Mouse (Mus musculus) lung, postnatal 10 days (tissue): ENCODE measurements around the gene Bbs9.

Experiments
- DNase-seq: peaks from one replicate; pipeline ENCODE4 v3.0.0; 2021

Bbs9 gene

DNA sequence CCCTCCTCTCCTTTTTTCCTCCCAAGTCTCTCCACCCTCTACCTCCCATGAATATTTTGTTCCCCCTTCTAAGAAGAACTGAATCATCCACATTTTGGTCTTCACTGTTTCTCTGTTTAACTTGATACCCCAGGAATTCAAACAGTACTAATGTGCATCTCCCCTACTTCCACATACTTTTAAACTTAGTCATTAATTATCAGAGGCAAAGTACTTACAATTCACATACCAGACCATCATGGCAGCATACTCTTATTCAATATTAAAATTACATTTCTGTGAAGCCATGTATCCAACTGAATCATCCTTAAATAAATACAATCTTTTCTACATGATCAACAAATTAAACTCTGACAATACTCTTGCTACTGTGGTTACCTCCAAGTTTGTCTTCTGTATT lies 460.1 kb downstream of the Bbs9 start:
- no peak for DNase-seq
